Mouse (Mus musculus): ENCODE data around the gene Gfod2.

GRCm38 (mm10) chr8:105789626-105790025, 31.2 kb upstream of the Gfod2 start:
- TF ChIP-seq GATA1 (IDR thresholded peaks at IDR 0.05; ENCODE audit: borderline replicate concordance, low read length), result no peak
- no peak for TF ChIP-seq FLI1 (IDR thresholded peaks at IDR 0.05; ENCODE audit: low read length)

All from megakaryocyte, embryonic 14.5 days (primary cell).